Comparison of ENCODE assay signal across 18 mouse cellular contexts in the genomic region with DNA sequence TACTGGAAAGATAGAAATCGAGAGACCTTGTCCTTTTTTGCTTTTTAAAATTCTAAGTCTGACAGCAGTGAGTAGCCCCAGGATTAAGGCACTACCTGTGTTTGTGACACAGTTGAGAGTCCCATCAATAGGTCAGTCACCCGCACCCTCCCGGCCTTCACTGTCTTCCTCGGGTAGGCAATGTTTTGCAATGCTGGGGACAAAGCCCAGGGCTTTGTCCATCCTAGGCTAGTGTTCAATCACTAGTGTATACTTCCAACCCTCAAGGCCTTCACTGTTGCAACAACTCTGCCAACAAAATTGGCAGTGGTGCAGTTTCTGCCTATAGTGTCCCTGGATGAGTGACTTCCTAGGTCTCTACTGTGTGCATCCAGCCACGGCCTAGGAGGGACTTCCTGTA. TPM values are rescaled to one million over a fixed set of nuclear protein-coding genes. Genes with fewer than 3 reads are reported as not detected.
A peak's percentile ranks its signal among the peaks of the same experiment; 100 is the strongest.
DNase-seq lines count a peak whose midpoint lies in the region; ATAC-seq lines count a peak whose summit lies in the region.
"Had no signal": no experiment of that assay in that cellular context is flagged by ENCODE, and none has a peak within 500 bp of the region (broad histone marks: within the 10 kb centered on the region; RNA-seq: fewer than 3 reads in every experiment).

No protein-coding gene starts in this region.

- no peak overlapping the region for H3K4me2 ChIP-seq in liver, embryonic 12.5 days
- H3K4me2 ChIP-seq in liver, embryonic 11.5 days = no peak overlapping the region
- no peak overlapping the region for H3K4me2 ChIP-seq in liver, embryonic 16.5 days (ENCODE audit: low read depth, low read length)
- H3K4me2 ChIP-seq in hindbrain, embryonic 16.5 days (ENCODE audit: low read length) = no peak overlapping the region
- H3K4me2 ChIP-seq: embryonic facial prominence, embryonic 12.5 days; forebrain, embryonic 13.5 days; forebrain, embryonic 15.5 days had no signal

- DNase-seq in liver, embryonic 11.5 days (ENCODE audit: low spot score) = no peak
- no peak for DNase-seq in cerebellum, adult 9-11 months
- DNase-seq: adrenal gland, adult 2 months; adrenal gland, postnatal 10 days; adrenal gland, postnatal 25 days; cerebellum, adult 11 months; cerebellum, adult 18-20 months; cerebellum, adult 8-10 months; cerebellum, postnatal 10 days; cerebellum, postnatal 25 days; forebrain, postnatal 0 days had no signal

- H3K4me1 ChIP-seq in liver, embryonic 12.5 days = peaks cover 6% of the 10 kb centered on the region; the same call in 1 of the 2 replicates
- H3K4me1 ChIP-seq in liver, embryonic 11.5 days (replicated peaks; ENCODE audit: control insufficient read depth, insufficient read depth, low read length) = no peaks in the 10 kb centered on the region
- H3K4me1 ChIP-seq in liver, embryonic 16.5 days (ENCODE audit: control insufficient read depth, low read depth, low read length) = no peaks in the 10 kb centered on the region
- no peaks in the 10 kb centered on the region for H3K4me1 ChIP-seq in hindbrain, embryonic 16.5 days (ENCODE audit: control insufficient read depth, insufficient read depth, low read depth, low read length)
- H3K4me1 ChIP-seq: embryonic facial prominence, embryonic 10.5 days; embryonic facial prominence, embryonic 12.5 days; forebrain, embryonic 13.5 days; forebrain, embryonic 15.5 days had no signal

- no peaks in the 10 kb centered on the region for H3K27me3 ChIP-seq in liver, embryonic 12.5 days (replicated peaks)
- no peaks in the 10 kb centered on the region for H3K27me3 ChIP-seq in liver, embryonic 11.5 days (replicated peaks; ENCODE audit: control insufficient read depth, insufficient read depth, low read length)
- H3K27me3 ChIP-seq in liver, embryonic 16.5 days (ENCODE audit: control insufficient read depth, insufficient read depth, low read depth, low read length) = no peaks in the 10 kb centered on the region
- no peaks in the 10 kb centered on the region for H3K27me3 ChIP-seq in hindbrain, embryonic 16.5 days (replicated peaks; ENCODE audit: control insufficient read depth, insufficient read depth, low read length)
- H3K27me3 ChIP-seq: embryonic facial prominence, embryonic 12.5 days; forebrain, embryonic 13.5 days; forebrain, embryonic 15.5 days had no signal

- no peak overlapping the region for H3K9ac ChIP-seq in liver, embryonic 12.5 days
- no peak overlapping the region for H3K9ac ChIP-seq in liver, embryonic 11.5 days (ENCODE audit: low read depth, low read length)
- no peak overlapping the region for H3K9ac ChIP-seq in liver, embryonic 16.5 days (ENCODE audit: low read depth, low read length)
- no peak overlapping the region for H3K9ac ChIP-seq in hindbrain, embryonic 16.5 days (ENCODE audit: low read depth, low read length)
- H3K9ac ChIP-seq: embryonic facial prominence, embryonic 12.5 days; forebrain, embryonic 13.5 days; forebrain, embryonic 15.5 days; forebrain, postnatal 0 days had no signal

- no peaks in the 10 kb centered on the region for H3K9me3 ChIP-seq in liver, embryonic 12.5 days (replicated peaks)
- H3K9me3 ChIP-seq in liver, embryonic 11.5 days (ENCODE audit: control insufficient read depth, low read length) = no peaks in the 10 kb centered on the region
- no peaks in the 10 kb centered on the region for H3K9me3 ChIP-seq in liver, embryonic 16.5 days (replicated peaks; ENCODE audit: control insufficient read depth, low read length)
- no peaks in the 10 kb centered on the region for H3K9me3 ChIP-seq in hindbrain, embryonic 16.5 days (ENCODE audit: control insufficient read depth, low read length)
- H3K9me3 ChIP-seq: embryonic facial prominence, embryonic 10.5 days; embryonic facial prominence, embryonic 12.5 days; forebrain, embryonic 13.5 days; forebrain, embryonic 15.5 days had no signal

- 76% methylated on average over 5 of the region's 5 CpGs for WGBS in liver, embryonic 12.5 days (ENCODE audit: insufficient replicate concordance)
- WGBS in liver, embryonic 11.5 days = 79% methylated on average over 5 of the region's 5 CpGs
- WGBS in liver, embryonic 16.5 days (ENCODE audit: insufficient replicate concordance) = 72% methylated on average over 5 of the region's 5 CpGs
- WGBS in hindbrain, embryonic 16.5 days = 93% methylated on average over 5 of the region's 5 CpGs

- peak; percentile 46 for ATAC-seq in liver, embryonic 12.5 days
- no peak for ATAC-seq in liver, embryonic 11.5 days (replicated peaks; ENCODE audit: low FRiP score)
- peak; percentile 54; the same call in 1 of the 2 replicates for ATAC-seq in liver, embryonic 16.5 days (ENCODE audit: low read depth)
- ATAC-seq in hindbrain, embryonic 16.5 days = no peak
- ATAC-seq: forebrain, embryonic 13.5 days; forebrain, embryonic 15.5 days; forebrain, postnatal 0 days had no signal

- no peaks in the 10 kb centered on the region for H3K36me3 ChIP-seq in liver, embryonic 12.5 days
- H3K36me3 ChIP-seq in liver, embryonic 11.5 days (ENCODE audit: control insufficient read depth, insufficient read depth, low read length) = no peaks in the 10 kb centered on the region
- H3K36me3 ChIP-seq in liver, embryonic 16.5 days (ENCODE audit: control insufficient read depth, insufficient read depth) = no peaks in the 10 kb centered on the region
- H3K36me3 ChIP-seq in hindbrain, embryonic 16.5 days (ENCODE audit: control insufficient read depth, insufficient read depth, low read length) = no peaks in the 10 kb centered on the region
- H3K36me3 ChIP-seq: embryonic facial prominence, embryonic 10.5 days; embryonic facial prominence, embryonic 12.5 days; forebrain, embryonic 15.5 days had no signal

- H3K27ac ChIP-seq in liver, embryonic 12.5 days = no peak overlapping the region
- H3K27ac ChIP-seq in liver, embryonic 11.5 days (ENCODE audit: low read depth, low read length) = no peak overlapping the region
- H3K27ac ChIP-seq in liver, embryonic 16.5 days (ENCODE audit: low read length) = no peak overlapping the region
- H3K27ac ChIP-seq in hindbrain, embryonic 16.5 days (ENCODE audit: low read depth, low read length) = no peak overlapping the region
- H3K27ac ChIP-seq: embryonic facial prominence, embryonic 10.5 days; embryonic facial prominence, embryonic 12.5 days; forebrain, embryonic 13.5 days; forebrain, embryonic 15.5 days had no signal

- no peak overlapping the region for H3K4me3 ChIP-seq in liver, embryonic 12.5 days
- H3K4me3 ChIP-seq in liver, embryonic 11.5 days (ENCODE audit: low read depth, low read length) = no peak overlapping the region
- H3K4me3 ChIP-seq in liver, embryonic 16.5 days (ENCODE audit: low read depth, low read length) = no peak overlapping the region
- H3K4me3 ChIP-seq in hindbrain, embryonic 16.5 days (ENCODE audit: low read length) = no peak overlapping the region
- H3K4me3 ChIP-seq: embryonic facial prominence, embryonic 10.5 days; embryonic facial prominence, embryonic 12.5 days; forebrain, embryonic 13.5 days; forebrain, embryonic 15.5 days had no signal

RNA-seq across cellular contexts. Expression of a gene that starts 14.0 kb away (rescaled TPM):
- 21.3 and 24.0 TPM in 2 replicates for polyA plus RNA-seq in liver, embryonic 12.5 days (2016; fragmentation: Nextera tagmentation; extraction: Ambion mirVana)
- polyA plus RNA-seq in liver, embryonic 11.5 days (2014; fragmentation: Nextera tagmentation; extraction: Ambion mirVana) = 24.2 and 27.4 TPM in 2 replicates
- polyA plus RNA-seq in liver, embryonic 16.5 days (2015; fragmentation: Nextera tagmentation; extraction: Ambion mirVana) = 6.8 and 7.3 TPM in 2 replicates
- 9.0 and 9.4 TPM in 2 replicates for polyA plus RNA-seq in hindbrain, embryonic 16.5 days (2015; fragmentation: Nextera tagmentation; extraction: Ambion mirVana)

Comparison
In these comparisons a context has a peak if more than half of its experiments do, and no peak if none do; other contexts are left out.
1. ATAC-seq: peak in liver, embryonic 12.5 days (single experiment) and liver, embryonic 16.5 days (single experiment); none in liver, embryonic 11.5 days (single experiment) and hindbrain, embryonic 16.5 days (single experiment).